Mouse (Mus musculus) cerebellum, adult 9-11 months (tissue): Measurements from ENCODE around the gene Uhrf1bp1l.
A peak's percentile ranks its signal among the peaks of the same experiment; 100 is the strongest.

ENCODE experiments used
- DNase-seq: peaks from one replicate; pipeline ENCODE4 v3.0.0; 2022

Uhrf1bp1l gene

GRCm38 (mm10) chr10:89855251-89855875, 110.6 kb downstream of the Uhrf1bp1l start:
- DNase-seq: no peak

DNA sequence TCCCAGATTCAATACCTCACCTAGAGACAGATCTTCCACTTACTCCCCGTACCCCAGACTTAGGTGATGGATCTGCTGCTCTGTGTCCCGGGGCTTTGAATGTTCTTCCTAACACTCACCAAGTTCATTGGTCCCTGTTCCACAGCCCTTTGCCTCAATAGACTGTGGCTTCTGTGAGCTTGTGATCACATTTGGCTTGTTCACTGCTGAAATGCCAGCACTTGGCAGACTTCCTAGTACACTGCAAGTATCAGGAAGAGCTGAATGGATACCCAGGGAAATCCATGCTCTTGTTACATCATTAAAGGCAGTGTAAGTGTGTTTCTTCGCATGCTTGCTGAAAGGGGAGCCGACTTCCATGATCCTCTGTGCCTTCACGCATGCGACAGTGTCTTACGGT, 111.5 kb downstream of the Uhrf1bp1l start:
- DNase-seq: peak; percentile 71

DNA sequence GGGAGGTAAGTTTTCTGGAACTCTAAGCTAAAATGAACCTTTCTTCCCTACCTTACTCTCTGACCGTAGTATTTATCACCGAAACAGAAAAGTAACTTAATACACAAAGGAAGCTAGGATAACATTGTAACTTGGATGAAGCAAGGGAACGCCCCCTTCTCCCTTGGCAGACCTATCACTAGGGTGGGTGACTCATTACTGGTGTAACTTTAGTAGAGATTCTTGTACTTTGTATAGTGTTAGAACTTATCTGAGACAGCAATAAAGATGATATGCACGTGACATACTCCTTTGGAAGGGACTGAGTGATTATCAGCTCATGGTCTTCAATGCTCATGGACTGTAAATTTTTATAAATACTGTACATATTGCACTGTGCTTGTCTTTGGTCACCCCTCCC, 123.4 kb downstream of the Uhrf1bp1l start:
- DNase-seq: no peak

DNA sequence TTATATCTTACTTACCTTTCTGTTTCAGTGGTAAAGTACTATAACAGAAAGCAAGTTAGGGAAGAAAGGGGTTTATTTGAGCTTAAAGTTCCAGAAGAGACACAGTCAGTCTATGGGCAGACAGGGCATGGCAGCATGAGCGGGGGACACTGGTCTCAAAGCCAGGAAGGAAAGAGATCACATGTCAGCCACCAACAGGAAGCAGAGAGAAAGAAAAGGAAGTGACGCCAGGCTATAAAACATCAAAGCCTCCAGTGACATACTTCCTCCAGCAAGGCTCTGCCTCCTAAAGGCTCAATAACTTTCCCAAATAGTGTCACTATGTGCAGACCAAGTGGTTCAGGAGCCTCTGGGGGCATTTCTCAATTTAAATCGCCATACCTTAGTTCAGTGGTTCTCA, 124.0 kb downstream of the Uhrf1bp1l start:
- no peak for DNase-seq
